Mouse (Mus musculus) liver, embryonic 16.5 days (tissue): ENCODE measurements around the gene Ptgr2. TPM values are rescaled to one million over a fixed set of nuclear protein-coding genes. Genes with fewer than 3 reads are reported as not detected.

Experiments
- ATAC-seq: fragments of 200-750 bp; cut with Nextera tagmentation; 2 replicates; pipeline ENCODE4 v1.8.0; 2017; ENCODE audit warnings: low read depth, mild to moderate bottlenecking, moderate number of reproducible peaks, moderate library complexity
- H3K27ac ChIP-seq: fragments of 300-500 bp; sonication (generic); 2 replicates; pipeline ENCODE4 v1.5.1; 2014; ENCODE audit warnings: mild to moderate bottlenecking, low read length
- H3K27me3 ChIP-seq: fragments of 300-500 bp; sonication (generic); 2 replicates; pipeline ENCODE4 v1.6.1; 2014; ENCODE audit warnings: low read depth, low read length, mixed read lengths; ENCODE audit not compliant: control insufficient read depth, insufficient read depth
- H3K36me3 ChIP-seq: fragments of 300-500 bp; sonication (generic); 2 replicates; pipeline ENCODE4 v1.6.1; 2014; ENCODE audit warnings: mild to moderate bottlenecking; ENCODE audit not compliant: control insufficient read depth, insufficient read depth
- H3K4me1 ChIP-seq: fragments of 300-500 bp; sonication (generic); 2 replicates; pipeline ENCODE4 v1.6.1; 2014; ENCODE audit warnings: low read depth, low read length, mixed read lengths; ENCODE audit not compliant: control insufficient read depth
- H3K4me2 ChIP-seq: fragments of 300-500 bp; sonication (generic); 2 replicates; pipeline ENCODE4 v1.6.1; 2014; ENCODE audit warnings: low read depth, low read length, mixed read lengths
- H3K4me3 ChIP-seq: fragments of 300-500 bp; sonication (generic); 2 replicates; pipeline ENCODE4 v1.5.1; 2014; ENCODE audit warnings: low read depth, mild to moderate bottlenecking, low read length
- H3K9ac ChIP-seq: fragments of 300-500 bp; sonication (generic); 2 replicates; pipeline ENCODE4 v1.6.1; 2014; ENCODE audit warnings: low read depth, low read length
- H3K9me3 ChIP-seq: fragments of 300-500 bp; sonication (generic); replicated peaks from 2 replicates; pipeline ENCODE4 v1.6.1; 2016; ENCODE audit warnings: low read length; ENCODE audit not compliant: control insufficient read depth
- WGBS: fragments of 180-500 bp; shearing (Covaris S2); extraction: QIAGEN DNeasy Blood & Tissue Kit; methylation state at CpG from one replicate; pipeline ENCODE4 v1.1.7; 2014; ENCODE audit not compliant: insufficient replicate concordance; 5-methylcytosine and 5-hydroxymethylcytosine counted together
- polyA plus RNA-seq: library from polyadenylated mRNA; unstranded; fragments of >200 nt; fragmentation: Nextera tagmentation; extraction: Ambion mirVana; gene quantifications from 2 replicates; pipeline ENCODE4 v1.2.1, GENCODE M21; 2015

Gene Ptgr2
- polyA plus RNA-seq, 1 experiment from 2014 or later, result 22.8 TPM

- H3K9me3 ChIP-seq, result no peaks in the 10 kb centered on the region
- H3K4me3 ChIP-seq, result no peak overlapping the region
- H3K27ac ChIP-seq, result no peak overlapping the region
- WGBS, result 80% methylated on average over 6 of the region's 6 CpGs
- peaks cover 31% of the 10 kb centered on the region for H3K4me1 ChIP-seq
- no peak overlapping the region for H3K4me2 ChIP-seq
- H3K36me3 ChIP-seq, result peaks cover 11% of the 10 kb centered on the region
- H3K9ac ChIP-seq, result no peak overlapping the region
- ATAC-seq, result no peak
- H3K27me3 ChIP-seq, result no peaks in the 10 kb centered on the region
Observed at GRCm38 (mm10) chr12:84365137-84365536, 80.1 kb downstream of the Ptgr2 start.

Other genes with a start within 250 kb of the Ptgr2 start
- 8.4 and 10.0 TPM in 2 replicates for gene Acot4, start 246.9 kb upstream of the Ptgr2 start, polyA plus RNA-seq
- gene Gm49366, start 246.3 kb upstream of the Ptgr2 start, polyA plus RNA-seq, result not detected in 2 replicates
- gene Acot3, start 233.1 kb upstream of the Ptgr2 start, polyA plus RNA-seq, result 6.3 and 6.7 TPM in 2 replicates
- gene Acot5, start 215.9 kb upstream of the Ptgr2 start, polyA plus RNA-seq, result not detected in 2 replicates
- 0.33 and 0.41 TPM in 2 replicates for gene Acot6, start 184.6 kb upstream of the Ptgr2 start, polyA plus RNA-seq
- gene Dnal1, start 170.9 kb upstream of the Ptgr2 start, polyA plus RNA-seq, result 0.33 and 0.42 TPM in 2 replicates
- 0.12 and 0.14 TPM in 2 replicates for gene Pnma1, start 136.7 kb upstream of the Ptgr2 start, polyA plus RNA-seq
- gene Elmsan1, start 66.4 kb upstream of the Ptgr2 start, polyA plus RNA-seq, result 6.9 and 7.8 TPM in 2 replicates
- gene Zfp410, start 31.6 kb downstream of the Ptgr2 start, polyA plus RNA-seq, result 32.3 and 36.2 TPM in 2 replicates
- 22.3 and 23.6 TPM in 2 replicates for gene Coq6, start 76.4 kb downstream of the Ptgr2 start, polyA plus RNA-seq
- gene Fam161b, start 76.6 kb downstream of the Ptgr2 start, polyA plus RNA-seq, result 1.0 and 1.3 TPM in 2 replicates
- gene Entpd5, start 123.8 kb downstream of the Ptgr2 start, polyA plus RNA-seq, result 17.0 and 18.1 TPM in 2 replicates
- 0.31 and 0.36 TPM in 2 replicates for gene Bbof1, start 123.8 kb downstream of the Ptgr2 start, polyA plus RNA-seq
- gene Rnf113a2, start 132.0 kb downstream of the Ptgr2 start, polyA plus RNA-seq, result 11.7 and 11.9 TPM in 2 replicates
- gene Aldh6a1, start 165.8 kb downstream of the Ptgr2 start, polyA plus RNA-seq, result 49.3 and 55.5 TPM in 2 replicates
- 10.7 and 11.8 TPM in 2 replicates for gene Lin52, start 166.2 kb downstream of the Ptgr2 start, polyA plus RNA-seq